In the genomic region with DNA sequence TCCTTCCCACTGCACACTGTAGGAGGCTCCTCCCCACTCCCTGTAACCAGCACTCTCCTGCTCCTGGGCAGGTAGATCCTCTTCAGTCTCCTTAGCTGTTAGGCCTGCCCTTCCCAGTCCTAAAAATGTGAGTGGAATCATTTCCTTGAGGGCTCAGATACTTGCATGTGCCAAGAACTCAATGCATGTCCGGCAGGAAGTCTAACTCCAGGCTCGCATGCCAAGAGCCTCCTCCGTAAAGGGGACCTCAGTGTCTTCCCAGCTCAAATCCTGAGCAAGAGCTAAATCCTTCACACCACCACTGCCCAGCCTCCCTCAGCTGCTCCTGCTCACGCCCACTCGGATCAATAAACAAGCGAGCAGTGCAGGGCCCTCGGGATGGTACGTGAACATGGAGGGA, we compare ENCODE assay signal across 12 mouse cellular contexts. TPM values are rescaled to one million over a fixed set of nuclear protein-coding genes. Genes with fewer than 3 reads are reported as not detected.
DNase-seq lines count a peak whose midpoint lies in the region; ATAC-seq and TF ChIP-seq lines count a peak whose summit lies in the region.
"Had no signal": no experiment of that assay in that cellular context is flagged by ENCODE, and none has a peak within 500 bp of the region (broad histone marks: within the 10 kb centered on the region; RNA-seq: fewer than 3 reads in every experiment).

No protein-coding gene starts in this region.

- TF ChIP-seq POLR2A in spleen, adult 2 months (IDR thresholded peaks at IDR 0.05; ENCODE audit: low read depth, low read length) = no peak

- 0 out of 2 replicates have a peak overlapping the region, but pooled peaks have one; percentile 4 for H3K27ac ChIP-seq in spleen, adult 2 months (ENCODE audit: insufficient read depth, low read length)
- H3K27ac ChIP-seq in limb, embryonic 10.5 days = peak overlapping the region; percentile 67
- H3K27ac ChIP-seq in stomach, postnatal 0 days (replicated peaks) = peak overlapping the region; percentile 67
- H3K27ac ChIP-seq in forebrain, postnatal 0 days (ENCODE audit: low read depth, low read length) = no peak overlapping the region
- no peak overlapping the region for H3K27ac ChIP-seq in forebrain, embryonic 11.5 days (ENCODE audit: low read depth, low read length)
- H3K27ac ChIP-seq: liver, embryonic 15.5 days had no signal

- DNase-seq in adrenal gland, adult (ENCODE audit: inconsistent age in 2 of 2, low spot score in 1 of 2) = peak; percentile 55 to 78
- DNase-seq in adrenal gland, postnatal 4 days (ENCODE audit: low spot score in 2 of 2) = no peak
- DNase-seq in spleen, adult 2 months (ENCODE audit: low read depth in 1 of 2, low spot score in 2 of 2) = no peak
- no peak for DNase-seq in spleen, postnatal 4 days (ENCODE audit: low spot score in 2 of 2)
- DNase-seq in limb, embryonic 10.5 days (ENCODE audit: low spot score) = no peak
- no peak for DNase-seq in stomach, postnatal 0 days (ENCODE audit: low spot score)
- no peak for DNase-seq in forebrain, postnatal 0 days
- DNase-seq in forebrain, embryonic 11.5 days (ENCODE audit: low spot score) = no peak
- DNase-seq: cerebellum, postnatal 36 days; thymus, adult 2 months had no signal

- H3K4me1 ChIP-seq in spleen, adult 2 months (ENCODE audit: control insufficient read depth, insufficient read depth, insufficient read length) = peaks cover 37% of the 10 kb centered on the region; the same call in 1 of the 2 replicates
- H3K4me1 ChIP-seq in limb, embryonic 10.5 days = peaks cover 64% of the 10 kb centered on the region
- peaks cover 4% of the 10 kb centered on the region; the same call in 1 of the 2 replicates for H3K4me1 ChIP-seq in stomach, postnatal 0 days (replicated peaks; ENCODE audit: control insufficient read depth, insufficient read depth)
- H3K4me1 ChIP-seq in forebrain, postnatal 0 days (ENCODE audit: insufficient read depth) = no peaks in the 10 kb centered on the region
- H3K4me1 ChIP-seq in forebrain, embryonic 11.5 days (replicated peaks; ENCODE audit: control insufficient read depth, insufficient read depth, low read length) = peaks cover 8% of the 10 kb centered on the region; the same call in 1 of the 2 replicates

- TF ChIP-seq EP300 in stomach, postnatal 0 days (optimal IDR thresholded peaks at IDR 0.05) = no peak

- H3K36me3 ChIP-seq in spleen, adult 2 months (ENCODE audit: control insufficient read depth, insufficient read depth, low read length) = no peaks in the 10 kb centered on the region
- H3K36me3 ChIP-seq in limb, embryonic 10.5 days = peaks cover 63% of the 10 kb centered on the region
- peaks cover 20% of the 10 kb centered on the region for H3K36me3 ChIP-seq in stomach, postnatal 0 days (ENCODE audit: control insufficient read depth, insufficient read depth, low read length)
- H3K36me3 ChIP-seq in forebrain, postnatal 0 days (ENCODE audit: insufficient read depth) = no peaks in the 10 kb centered on the region
- H3K36me3 ChIP-seq in forebrain, embryonic 11.5 days (ENCODE audit: control insufficient read depth, insufficient read depth, low read length) = no peaks in the 10 kb centered on the region

- no peaks in the 10 kb centered on the region for H3K9me3 ChIP-seq in limb, embryonic 10.5 days (replicated peaks)
- H3K9me3 ChIP-seq in stomach, postnatal 0 days (ENCODE audit: control insufficient read depth, low read length) = no peaks in the 10 kb centered on the region
- no peaks in the 10 kb centered on the region for H3K9me3 ChIP-seq in forebrain, postnatal 0 days (ENCODE audit: low read length)
- no peaks in the 10 kb centered on the region for H3K9me3 ChIP-seq in forebrain, embryonic 11.5 days (ENCODE audit: control insufficient read depth, low read length)
- H3K9me3 ChIP-seq: liver, embryonic 15.5 days had no signal

- H3K9ac ChIP-seq in stomach, postnatal 0 days (ENCODE audit: low read length) = peak overlapping the region; percentile 23; the same call in 1 of the 2 replicates
- no peak overlapping the region for H3K9ac ChIP-seq in forebrain, postnatal 0 days
- no peak overlapping the region for H3K9ac ChIP-seq in forebrain, embryonic 11.5 days (ENCODE audit: low read length)
- H3K9ac ChIP-seq: liver, embryonic 15.5 days had no signal

- ATAC-seq in stomach, postnatal 0 days (ENCODE audit: low FRiP score, low TSS enrichment) = no peak
- no peak for ATAC-seq in forebrain, postnatal 0 days
- ATAC-seq in forebrain, embryonic 11.5 days (replicated peaks; ENCODE audit: low FRiP score) = no peak

- TF ChIP-seq CTCF in spleen, adult 2 months (IDR thresholded peaks at IDR 0.05; ENCODE audit: extremely low read depth, insufficient read depth, insufficient read length, insufficient replicate concordance) = no peak
- no peak for TF ChIP-seq CTCF in stomach, postnatal 0 days (IDR thresholded peaks at IDR 0.05; ENCODE audit: low read depth)
- no peak for TF ChIP-seq CTCF in forebrain, postnatal 0 days (IDR thresholded peaks at IDR 0.05; ENCODE audit: low read depth)

- no peaks in the 10 kb centered on the region for H3K27me3 ChIP-seq in spleen, adult 2 months (ENCODE audit: control insufficient read depth, insufficient read depth, low read length)
- H3K27me3 ChIP-seq in limb, embryonic 10.5 days (ENCODE audit: low read depth, poor library complexity, severe bottlenecking) = no peaks in the 10 kb centered on the region
- no peaks in the 10 kb centered on the region for H3K27me3 ChIP-seq in stomach, postnatal 0 days (ENCODE audit: control insufficient read depth, insufficient read depth, low read length)
- no peaks in the 10 kb centered on the region for H3K27me3 ChIP-seq in forebrain, postnatal 0 days (ENCODE audit: insufficient read depth, low read length)
- no peaks in the 10 kb centered on the region for H3K27me3 ChIP-seq in forebrain, embryonic 11.5 days (ENCODE audit: control insufficient read depth, insufficient read depth, low read length)
- H3K27me3 ChIP-seq: liver, embryonic 15.5 days had no signal

- H3K4me2 ChIP-seq in stomach, postnatal 0 days (replicated peaks; ENCODE audit: low read depth) = 0 out of 2 replicates have a peak overlapping the region, but pooled peaks have one; percentile 14
- no peak overlapping the region for H3K4me2 ChIP-seq in forebrain, postnatal 0 days (ENCODE audit: low read depth)
- H3K4me2 ChIP-seq in forebrain, embryonic 11.5 days (ENCODE audit: low read depth, low read length, severe bottlenecking) = no peak overlapping the region
- H3K4me2 ChIP-seq: liver, embryonic 15.5 days had no signal

- no peak overlapping the region for H3K4me3 ChIP-seq in spleen, adult 2 months (ENCODE audit: extremely low read depth, insufficient read depth, insufficient read length)
- 0 out of 2 replicates have a peak overlapping the region, but pooled peaks have one; percentile 0 for H3K4me3 ChIP-seq in limb, embryonic 10.5 days
- H3K4me3 ChIP-seq in stomach, postnatal 0 days (ENCODE audit: low read depth, low read length) = no peak overlapping the region
- no peak overlapping the region for H3K4me3 ChIP-seq in forebrain, postnatal 0 days (ENCODE audit: low read depth, low read length)
- no peak overlapping the region for H3K4me3 ChIP-seq in forebrain, embryonic 11.5 days (ENCODE audit: low read depth, low read length)
- H3K4me3 ChIP-seq: liver, embryonic 15.5 days had no signal

- WGBS in spleen, adult 2 months = 85% methylated on average over 8 of the region's 8 CpGs
- 30% methylated on average over 8 of the region's 8 CpGs for WGBS in limb, embryonic 10.5 days
- 26% methylated on average over 8 of the region's 8 CpGs for WGBS in stomach, postnatal 0 days
- 68% methylated on average over 8 of the region's 8 CpGs for WGBS in forebrain, postnatal 0 days
- 60% methylated on average over 8 of the region's 8 CpGs for WGBS in forebrain, embryonic 11.5 days

RNA-seq across cellular contexts. Expression of gene Ifitm5, which starts 1.0 kb away (rescaled TPM):
- 1 to 10 TPM; 2.6 to 2.8 TPM for total RNA-seq in adrenal gland, postnatal 4 days (2021)
- polyA plus RNA-seq in spleen, adult 2 months (2012; rRNA removed) = 1.2 and 1.3 TPM in 2 replicates
- polyA plus RNA-seq in limb, embryonic 10.5 days (2016; fragmentation: Nextera tagmentation; extraction: Ambion mirVana) = 4.2 and 5.9 TPM in 2 replicates
- polyA plus RNA-seq in stomach, postnatal 0 days (2015; fragmentation: Nextera tagmentation; extraction: Ambion mirVana) = 0.58 and 0.82 TPM in 2 replicates
- total RNA-seq in forebrain, postnatal 0 days (2014; rRNA removed) = 0.86 TPM in 1 of 2 replicates, not detected in the other
- polyA plus RNA-seq in forebrain, postnatal 0 days (2015; fragmentation: Nextera tagmentation; extraction: Ambion mirVana) = 0.28 and 0.45 TPM in 2 replicates
- polyA plus RNA-seq in forebrain, embryonic 11.5 days (2014; fragmentation: Nextera tagmentation; extraction: Ambion mirVana) = 0.49 TPM in 1 of 2 replicates, not detected in the other

RNA-seq across cellular contexts. Expression of gene Gm45717, which starts 4.7 kb away (rescaled TPM):
- not detected for total RNA-seq in adrenal gland, postnatal 4 days (2021)
- polyA plus RNA-seq in spleen, adult 2 months (2012; rRNA removed) = not detected in 2 replicates
- polyA plus RNA-seq in limb, embryonic 10.5 days (2016; fragmentation: Nextera tagmentation; extraction: Ambion mirVana) = not detected in 2 replicates
- 0.32 and 0.71 TPM in 2 replicates for polyA plus RNA-seq in stomach, postnatal 0 days (2015; fragmentation: Nextera tagmentation; extraction: Ambion mirVana)
- not detected in 2 replicates for total RNA-seq in forebrain, postnatal 0 days (2014; rRNA removed)
- not detected in 2 replicates for polyA plus RNA-seq in forebrain, postnatal 0 days (2015; fragmentation: Nextera tagmentation; extraction: Ambion mirVana)
- not detected in 2 replicates for polyA plus RNA-seq in forebrain, embryonic 11.5 days (2014; fragmentation: Nextera tagmentation; extraction: Ambion mirVana)
- polyA plus RNA-seq: hindbrain, embryonic 11.5 days; liver, embryonic 15.5 days; thymus, adult 2 months had no signal

RNA-seq across cellular contexts. Expression of gene Ifitm2, which starts 4.7 kb away (rescaled TPM):
- 100 to 1,000 TPM; 508 to 623 TPM for total RNA-seq in adrenal gland, postnatal 4 days (2021)
- 279 and 436 TPM in 2 replicates for polyA plus RNA-seq in spleen, adult 2 months (2012; rRNA removed)
- 904 and 922 TPM in 2 replicates for polyA plus RNA-seq in limb, embryonic 10.5 days (2016; fragmentation: Nextera tagmentation; extraction: Ambion mirVana)
- polyA plus RNA-seq in stomach, postnatal 0 days (2015; fragmentation: Nextera tagmentation; extraction: Ambion mirVana) = 932 and 1,048 TPM in 2 replicates
- total RNA-seq in forebrain, postnatal 0 days (2014; rRNA removed) = 45.2 and 55.6 TPM in 2 replicates
- 240 and 270 TPM in 2 replicates for polyA plus RNA-seq in forebrain, postnatal 0 days (2015; fragmentation: Nextera tagmentation; extraction: Ambion mirVana)
- 225 and 231 TPM in 2 replicates for polyA plus RNA-seq in forebrain, embryonic 11.5 days (2014; fragmentation: Nextera tagmentation; extraction: Ambion mirVana)

RNA-seq across cellular contexts. Expression of gene Pgghg, which starts 9.9 kb away (rescaled TPM):
- 10 to 100 TPM; 41.5 to 44.5 TPM for total RNA-seq in adrenal gland, postnatal 4 days (2021)
- polyA plus RNA-seq in spleen, adult 2 months (2012; rRNA removed) = 21.2 and 26.0 TPM in 2 replicates
- polyA plus RNA-seq in limb, embryonic 10.5 days (2016; fragmentation: Nextera tagmentation; extraction: Ambion mirVana) = 11.4 and 15.4 TPM in 2 replicates
- 10.1 and 12.3 TPM in 2 replicates for polyA plus RNA-seq in stomach, postnatal 0 days (2015; fragmentation: Nextera tagmentation; extraction: Ambion mirVana)
- 7.2 and 8.5 TPM in 2 replicates for total RNA-seq in forebrain, postnatal 0 days (2014; rRNA removed)
- 4.7 and 5.3 TPM in 2 replicates for polyA plus RNA-seq in forebrain, postnatal 0 days (2015; fragmentation: Nextera tagmentation; extraction: Ambion mirVana)
- polyA plus RNA-seq in forebrain, embryonic 11.5 days (2014; fragmentation: Nextera tagmentation; extraction: Ambion mirVana) = 15.8 and 16.1 TPM in 2 replicates

RNA-seq across cellular contexts. Expression of gene Ifitm1, which starts 16.0 kb away (rescaled TPM):
- total RNA-seq in adrenal gland, postnatal 4 days (2021) = 10 to 100 TPM in 1 of 2 experiments, 1 to 10 TPM in 1; 8.0 to 13.7 TPM
- 159 and 265 TPM in 2 replicates for polyA plus RNA-seq in spleen, adult 2 months (2012; rRNA removed)
- 27.9 and 43.1 TPM in 2 replicates for polyA plus RNA-seq in limb, embryonic 10.5 days (2016; fragmentation: Nextera tagmentation; extraction: Ambion mirVana)
- 162 and 173 TPM in 2 replicates for polyA plus RNA-seq in stomach, postnatal 0 days (2015; fragmentation: Nextera tagmentation; extraction: Ambion mirVana)
- 10.5 and 12.7 TPM in 2 replicates for total RNA-seq in forebrain, postnatal 0 days (2014; rRNA removed)
- polyA plus RNA-seq in forebrain, postnatal 0 days (2015; fragmentation: Nextera tagmentation; extraction: Ambion mirVana) = 14.5 and 19.4 TPM in 2 replicates
- 5.6 and 8.1 TPM in 2 replicates for polyA plus RNA-seq in forebrain, embryonic 11.5 days (2014; fragmentation: Nextera tagmentation; extraction: Ambion mirVana)

Comparison
In these comparisons a context has a peak if more than half of its experiments do, and no peak if none do; other contexts are left out.
1. DNase-seq: peak in adrenal gland, adult (2 of 2); none in adrenal gland, postnatal 4 days (0 of 2), spleen, adult 2 months (0 of 2), spleen, postnatal 4 days (0 of 2), limb, embryonic 10.5 days (single experiment), stomach, postnatal 0 days (single experiment), forebrain, postnatal 0 days (single experiment) and forebrain, embryonic 11.5 days (single experiment).
2. H3K27ac ChIP-seq: peak in spleen, adult 2 months (single experiment), limb, embryonic 10.5 days (single experiment) and stomach, postnatal 0 days (single experiment); none in forebrain, postnatal 0 days (single experiment) and forebrain, embryonic 11.5 days (single experiment).